Comparison of ENCODE assay signal across 8 mouse cellular contexts in the genomic region with DNA sequence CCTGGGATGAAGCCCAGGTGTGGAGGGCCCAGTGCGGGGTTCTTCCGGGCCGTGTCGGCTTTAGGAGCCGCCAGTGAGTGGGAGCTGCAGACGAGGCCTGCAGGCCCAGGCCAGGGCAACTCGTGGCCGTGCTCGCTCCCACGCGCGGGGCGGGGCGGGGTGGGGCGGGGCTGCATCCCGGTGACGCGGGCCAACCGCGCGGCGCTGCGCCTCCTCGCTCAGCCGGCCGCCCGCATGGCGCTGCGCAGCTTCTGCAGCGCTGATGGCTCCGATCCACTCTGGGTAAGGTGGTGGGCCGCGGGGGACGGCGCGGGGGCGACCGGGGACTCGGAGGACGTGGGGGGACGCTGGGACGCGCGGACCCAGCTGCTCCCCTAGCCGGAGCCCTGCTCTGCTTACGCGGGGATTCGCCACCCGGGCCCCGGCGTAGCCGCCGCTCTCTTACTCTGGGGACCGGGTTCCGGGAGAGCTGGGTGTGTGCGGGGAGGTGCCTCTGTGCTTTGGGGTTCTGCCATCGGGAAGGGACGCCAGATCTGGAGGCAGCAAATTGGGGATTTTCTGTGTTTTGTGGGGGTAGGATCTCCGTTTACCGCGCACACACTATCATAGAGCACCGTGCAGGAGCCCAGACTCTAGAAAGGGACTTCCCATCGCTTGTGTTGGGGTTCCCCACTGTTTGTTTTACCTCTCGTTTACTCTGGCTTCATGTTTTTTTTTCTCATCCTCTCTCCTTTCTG. TPM values are rescaled to one million over a fixed set of nuclear protein-coding genes. Genes with fewer than 3 reads are reported as not detected.
DNase-seq lines count a peak whose midpoint lies in the region; ATAC-seq and TF ChIP-seq lines count a peak whose summit lies in the region.

A gene (plus strand): TSS at position 197 of the 737 bp plus-strand sequence.

- ATAC-seq in erythroid progenitor cell, adult 5-6 weeks (replicated peaks; ENCODE audit: low FRiP score, poor library complexity, severe bottlenecking), result peak; percentile 70
- peak; percentile 67 for ATAC-seq in heart, embryonic 13.5 days (ENCODE audit: extremely low read depth, insufficient number of reproducible peaks, low FRiP score, low TSS enrichment)
- peak; percentile 88 for ATAC-seq in liver, embryonic 14.5 days (ENCODE audit: insufficient read depth)
- ATAC-seq in neural tube, embryonic 11.5 days (ENCODE audit: insufficient read depth, low FRiP score, low TSS enrichment), result peak; percentile 98
- ATAC-seq in stomach, embryonic 16.5 days (ENCODE audit: insufficient read depth, low FRiP score), result peak; percentile 96

- peak within 1 kb of the TSS; percentile 92 for H3K4me2 ChIP-seq in heart, embryonic 13.5 days
- H3K4me2 ChIP-seq in liver, embryonic 14.5 days (ENCODE audit: low read depth), result peak within 1 kb of the TSS; percentile 85
- peak within 1 kb of the TSS; percentile 78 for H3K4me2 ChIP-seq in neural tube, embryonic 11.5 days (ENCODE audit: low read depth)
- H3K4me2 ChIP-seq in stomach, embryonic 16.5 days (ENCODE audit: low read depth, low read length), result peak within 1 kb of the TSS; percentile 96

- peak within 1 kb of the TSS; percentile 94 for H3ac ChIP-seq in C2C12 (ENCODE audit: control insufficient read depth, insufficient read length, low read depth)

- H3K36me3 ChIP-seq in C2C12 (ENCODE audit: control insufficient read depth, insufficient read depth), result peaks cover 14% of the 10 kb centered on the region
- no peaks in the 10 kb centered on the region for H3K36me3 ChIP-seq in heart, embryonic 13.5 days
- no peaks in the 10 kb centered on the region for H3K36me3 ChIP-seq in liver, embryonic 14.5 days (replicated peaks; ENCODE audit: control insufficient read depth, insufficient read depth, low read depth)
- no peaks in the 10 kb centered on the region for H3K36me3 ChIP-seq in neural tube, embryonic 11.5 days (ENCODE audit: control insufficient read depth, insufficient read depth, low read length)
- no peaks in the 10 kb centered on the region for H3K36me3 ChIP-seq in stomach, embryonic 16.5 days (ENCODE audit: control insufficient read depth, insufficient read depth, low read length)

- peak; percentile 43 for DNase-seq in brain, embryonic 18.5 days (ENCODE audit: low read depth, low spot score)
- peak; percentile 86 for DNase-seq in kidney, postnatal 14 days
- peak; percentile 33 to 47 (median 33) for DNase-seq in liver, embryonic 14.5 days (ENCODE audit: low read depth in 3 of 3, low spot score in 3 of 3)
- peak; percentile 83 for DNase-seq in neural tube, embryonic 11.5 days (ENCODE audit: low spot score)

- no peak for TF ChIP-seq EP300 in liver, embryonic 14.5 days (IDR thresholded peaks at IDR 0.05; ENCODE audit: low read depth)

- H3K9ac ChIP-seq in heart, embryonic 13.5 days, result peak within 1 kb of the TSS; percentile 84
- H3K9ac ChIP-seq in liver, embryonic 14.5 days (replicated peaks), result peak within 1 kb of the TSS; percentile 78
- peak within 1 kb of the TSS; percentile 75 for H3K9ac ChIP-seq in neural tube, embryonic 11.5 days (ENCODE audit: low read length)
- H3K9ac ChIP-seq in stomach, embryonic 16.5 days (ENCODE audit: low read length), result peak within 1 kb of the TSS; percentile 88

- peaks cover 57% of the 10 kb centered on the region for H3K79me2 ChIP-seq in C2C12 (ENCODE audit: control insufficient read depth, insufficient read depth)

- H3K9me3 ChIP-seq in heart, embryonic 13.5 days, result no peaks in the 10 kb centered on the region
- H3K9me3 ChIP-seq in liver, embryonic 14.5 days (ENCODE audit: control insufficient read depth, low read length), result no peaks in the 10 kb centered on the region
- no peaks in the 10 kb centered on the region for H3K9me3 ChIP-seq in neural tube, embryonic 11.5 days (ENCODE audit: control insufficient read depth, low read length)
- H3K9me3 ChIP-seq in stomach, embryonic 16.5 days (replicated peaks; ENCODE audit: control insufficient read depth, low read length), result no peaks in the 10 kb centered on the region

- under 1% methylated on average over 58 of the region's 64 CpGs for WGBS in heart, embryonic 13.5 days
- WGBS in liver, embryonic 14.5 days (ENCODE audit: insufficient replicate concordance), result under 1% methylated on average over 64 of the region's 64 CpGs
- WGBS in neural tube, embryonic 11.5 days, result under 1% methylated on average over 52 of the region's 64 CpGs
- WGBS in stomach, embryonic 16.5 days, result under 1% methylated on average over 57 of the region's 64 CpGs

- H3K79me3 ChIP-seq in C2C12 (ENCODE audit: low read depth), result peaks cover 49% of the 10 kb centered on the region

- TF ChIP-seq CTCF in C2C12 (IDR thresholded peaks at IDR 0.05; ENCODE audit: control insufficient read depth, insufficient read depth, insufficient read length), result no peak
- no peak for TF ChIP-seq CTCF in liver, embryonic 14.5 days (IDR thresholded peaks at IDR 0.05; ENCODE audit: low read depth)

- peaks cover 12% of the 10 kb centered on the region for H3K4me1 ChIP-seq in heart, embryonic 13.5 days
- peaks cover 4 to 38% of the 10 kb centered on the region in 2 experiments for H3K4me1 ChIP-seq in liver, embryonic 14.5 days (replicated peaks; ENCODE audit: control insufficient read depth in 2 of 2, insufficient read depth in 2 of 2, low read length in 1 of 2)
- peaks cover 6% of the 10 kb centered on the region; the same call in 1 of the 2 replicates for H3K4me1 ChIP-seq in neural tube, embryonic 11.5 days (ENCODE audit: control insufficient read depth, insufficient read depth, low read length)
- H3K4me1 ChIP-seq in stomach, embryonic 16.5 days (ENCODE audit: control insufficient read depth, insufficient read depth, low read length), result peaks cover 9% of the 10 kb centered on the region

- peak within 1 kb of the TSS; percentile 76 for H3K4me3 ChIP-seq in C2C12 (ENCODE audit: insufficient read depth, poor library complexity, severe bottlenecking)
- peak within 1 kb of the TSS; percentile 75 for H3K4me3 ChIP-seq in heart, embryonic 13.5 days
- H3K4me3 ChIP-seq in liver, embryonic 14.5 days (ENCODE audit: insufficient read depth in 1 of 2, low read depth in 2 of 2, low read length in 2 of 2), result peak within 1 kb of the TSS; percentile 76 to 84
- H3K4me3 ChIP-seq in neural tube, embryonic 11.5 days (ENCODE audit: low read depth, low read length), result peak within 1 kb of the TSS; percentile 60
- peak within 1 kb of the TSS; percentile 78 for H3K4me3 ChIP-seq in stomach, embryonic 16.5 days (replicated peaks; ENCODE audit: low read length)

- no peak within 1 kb of the TSS for H3K27ac ChIP-seq in heart, embryonic 13.5 days (replicated peaks)
- H3K27ac ChIP-seq in liver, embryonic 14.5 days, result no peak within 1 kb of the TSS
- no peak within 1 kb of the TSS for H3K27ac ChIP-seq in neural tube, embryonic 11.5 days (ENCODE audit: low read depth, low read length)
- peak within 1 kb of the TSS; percentile 66; the same call in 1 of the 2 replicates for H3K27ac ChIP-seq in stomach, embryonic 16.5 days (ENCODE audit: low read length)

- no peaks in the 10 kb centered on the region for H3K27me3 ChIP-seq in C2C12 (ENCODE audit: control insufficient read depth, insufficient read depth, insufficient read length)
- H3K27me3 ChIP-seq in heart, embryonic 13.5 days (replicated peaks), result peaks cover 62% of the 10 kb centered on the region
- no peaks in the 10 kb centered on the region for H3K27me3 ChIP-seq in liver, embryonic 14.5 days (ENCODE audit: control insufficient read depth, insufficient read depth, low read length)
- no peaks in the 10 kb centered on the region for H3K27me3 ChIP-seq in neural tube, embryonic 11.5 days (ENCODE audit: control insufficient read depth, insufficient read depth, low read length)
- H3K27me3 ChIP-seq in stomach, embryonic 16.5 days (ENCODE audit: control insufficient read depth, insufficient read depth, low read length), result no peaks in the 10 kb centered on the region

TF ChIP-seq in C2C12, 6 proteins besides CTCF, POLR2A, EP300 and RAD21:
- TF ChIP-seq FOSL1 (IDR thresholded peaks at IDR 0.05; ENCODE audit: insufficient read depth, low read length, poor library complexity, severe bottlenecking) (no peak), USF1 (IDR thresholded peaks at IDR 0.05; ENCODE audit: low read depth) (no peak), CEBPB (IDR thresholded peaks at IDR 0.05; ENCODE audit: low read depth) (no peak), MYOD1 (IDR thresholded peaks at IDR 0.05; ENCODE audit: control insufficient read depth, insufficient read length, low read depth) (no peak), MYOG (IDR thresholded peaks at IDR 0.05; ENCODE audit: control insufficient read depth, extremely low read depth, insufficient read length) (no peak), MAX (IDR thresholded peaks at IDR 0.05) (no peak)

RNA-seq across cellular contexts. Expression of the gene that starts here (rescaled TPM):
- 35.8 TPM for polyA plus RNA-seq in C2C12 (2012; fragmentation: generic; extraction: Trizol)
- total RNA-seq in erythroid progenitor cell, adult 5-6 weeks (2015; ENCODE audit: low replicate concordance), result 2.5 and 4.3 TPM in 2 replicates
- total RNA-seq in erythroid progenitor cell, adult 5-6 weeks (2017; ENCODE audit: low replicate concordance), result 2.8 and 3.0 TPM in 2 replicates
- 2.6 and 3.7 TPM in 2 replicates for polyA plus RNA-seq in heart, embryonic 13.5 days (2015; fragmentation: Nextera tagmentation; extraction: Ambion mirVana)
- 1.9 and 2.4 TPM in 2 replicates for polyA plus RNA-seq in liver, embryonic 14.5 days (2012; rRNA removed)
- polyA plus RNA-seq in liver, embryonic 14.5 days (2014; fragmentation: Nextera tagmentation; extraction: Ambion mirVana), result 1.9 and 3.0 TPM in 2 replicates
- 7.0 and 7.5 TPM in 2 replicates for polyA plus RNA-seq in neural tube, embryonic 11.5 days (2014; fragmentation: Nextera tagmentation; extraction: Ambion mirVana)
- polyA plus RNA-seq in stomach, embryonic 16.5 days (2015; fragmentation: Nextera tagmentation; extraction: Ambion mirVana), result 13.6 and 14.3 TPM in 2 replicates

Comparison
In these comparisons a context has a peak if more than half of its experiments do, and no peak if none do; other contexts are left out.
1. DNase-seq: peak in every context shown above with its lines; median percentile 86 in kidney, postnatal 14 days; 83 in neural tube, embryonic 11.5 days; 43 in brain, embryonic 18.5 days; 33 in liver, embryonic 14.5 days.